Mouse (Mus musculus) T-helper 1 cell (primary cell): ENCODE data around the gene Pole4.
"Not testable (repeated sequence)": the region's sequence is repeated elsewhere in the genome, so short reads cannot be mapped to it uniquely, and the experiment has no call there.

Experiments
- in situ Hi-C: fragments of 300-600 bp; cut with MboI, MseI; formaldehyde crosslinking; loops from one replicate; pipeline ENCODE4 v1.15.1; 2025; ENCODE audit warnings: high pct_unique_total_duplicates

Pole4 gene

DNA sequence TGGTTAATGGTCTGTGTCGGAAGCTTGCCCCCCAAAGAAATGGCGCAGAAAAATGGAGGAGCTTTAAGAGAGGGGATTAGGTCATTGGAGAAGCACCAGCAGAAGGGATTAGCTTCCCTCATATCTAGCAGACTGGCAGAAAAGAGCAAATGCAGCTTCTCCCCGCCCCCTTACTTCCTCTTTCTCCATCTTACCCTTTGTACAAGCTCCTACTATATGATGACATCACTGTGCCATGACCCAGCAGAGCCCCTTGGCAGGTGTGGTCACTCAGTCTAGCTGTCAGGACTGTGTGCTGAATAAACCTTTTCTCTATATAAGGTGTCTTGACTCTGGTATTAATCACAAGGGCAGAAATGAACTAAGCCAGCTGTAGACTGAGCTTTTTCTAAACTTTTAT, 10.5 kb upstream of the Pole4 start:
- in situ Hi-C loops: no loop called here

DNA sequence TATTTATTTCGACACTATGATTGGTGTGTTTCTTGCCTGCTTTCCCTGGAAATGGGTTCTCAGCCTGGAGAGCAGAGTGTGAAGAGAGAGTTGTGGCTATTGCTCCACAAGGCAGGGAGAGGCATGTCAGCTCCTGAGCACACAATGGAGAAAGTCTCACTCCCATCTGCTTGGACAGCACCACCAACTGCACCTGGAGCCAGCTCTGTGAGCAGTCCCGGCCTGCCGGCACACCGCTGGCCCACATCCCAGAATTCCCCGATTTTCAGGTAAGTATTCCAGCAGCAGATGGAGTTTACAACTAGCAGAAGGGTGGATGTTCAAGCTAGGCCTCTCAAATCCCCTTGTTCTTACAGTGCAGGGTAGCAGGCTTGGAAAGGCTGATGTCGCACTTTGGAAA, 10.1 kb upstream of the Pole4 start:
- in situ Hi-C loops: no loop called here

DNA sequence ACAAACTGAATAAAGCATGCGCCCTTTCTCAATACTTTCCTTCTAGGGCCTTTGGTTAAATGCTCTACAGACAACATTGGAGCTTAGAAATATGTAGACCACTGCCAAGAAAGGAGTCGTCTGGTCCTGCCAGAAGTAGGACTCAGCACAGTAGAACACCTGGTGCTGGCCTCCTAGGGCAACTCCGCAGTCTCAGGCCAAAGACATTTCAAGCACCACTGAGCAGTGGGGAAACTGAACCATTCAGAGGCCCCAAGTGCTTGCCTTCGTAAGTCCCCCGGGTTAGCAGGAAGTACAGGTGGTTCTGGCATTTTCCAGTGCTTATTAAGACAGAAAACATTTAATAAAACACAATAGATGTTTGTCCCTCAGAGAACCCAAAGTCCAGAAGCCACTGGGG, 9.7 kb upstream of the Pole4 start:
- in situ Hi-C loops: loop anchor here (5.0 kb wide), 2 partner anchors 177 to 738 kb away; no protein-coding TSS in a partner anchor

- in situ Hi-C loops: loop anchor here (5.0 kb wide), 2 partner anchors 178 to 737 kb away; no protein-coding TSS in a partner anchor
Measured at GRCm38 (mm10) chr6:82714243-82714642, 9.1 kb upstream of the Pole4 start.

DNA sequence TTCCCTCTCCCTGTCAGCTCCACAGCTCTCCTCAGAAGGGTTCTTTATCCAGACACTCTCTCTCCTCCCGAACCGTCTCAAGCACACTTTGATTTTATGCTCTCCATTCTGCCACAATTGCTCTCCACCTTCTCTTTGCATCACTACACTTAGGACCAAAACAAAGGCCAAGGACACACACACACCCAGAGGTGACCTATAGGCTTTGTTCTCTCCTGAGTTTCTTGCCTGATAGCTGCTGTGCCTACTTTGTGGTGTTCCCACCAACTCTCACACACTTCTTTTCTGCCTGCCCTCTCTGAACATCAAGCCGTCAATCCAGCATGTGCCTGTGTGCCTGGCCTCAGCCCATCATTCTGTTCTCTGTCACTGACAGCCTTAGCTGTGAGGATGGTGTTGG, 2.6 kb upstream of the Pole4 start:
- in situ Hi-C loops: no loop called here

GRCm38 (mm10) chr6:82707241-82707640, 2.1 kb upstream of the Pole4 start:
- in situ Hi-C loops: no loop called here

DNA sequence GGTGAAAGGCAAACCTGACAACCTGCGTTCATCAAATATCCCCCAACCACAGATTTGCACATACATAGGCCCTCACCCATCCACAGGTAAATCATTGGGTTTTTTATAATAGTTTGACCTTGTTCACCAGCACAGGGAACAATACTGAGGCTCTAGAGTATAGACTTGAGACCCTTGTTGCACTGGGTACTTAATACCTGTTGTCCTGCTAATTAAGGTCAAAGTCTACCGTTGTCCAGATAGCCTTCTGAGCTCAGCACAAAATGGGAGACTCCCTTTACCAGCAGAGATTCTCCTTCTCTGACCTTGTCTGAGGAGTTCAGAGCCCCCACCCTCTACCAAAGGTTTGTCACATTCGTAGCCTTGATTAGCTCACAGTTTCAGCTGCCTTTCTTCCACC, 1.5 kb downstream of the Pole4 start:
- in situ Hi-C loops: no loop called here

- in situ Hi-C loops: no loop called here
Measured at GRCm38 (mm10) chr6:82702593-82703017, 2.6 kb downstream of the Pole4 start.

DNA sequence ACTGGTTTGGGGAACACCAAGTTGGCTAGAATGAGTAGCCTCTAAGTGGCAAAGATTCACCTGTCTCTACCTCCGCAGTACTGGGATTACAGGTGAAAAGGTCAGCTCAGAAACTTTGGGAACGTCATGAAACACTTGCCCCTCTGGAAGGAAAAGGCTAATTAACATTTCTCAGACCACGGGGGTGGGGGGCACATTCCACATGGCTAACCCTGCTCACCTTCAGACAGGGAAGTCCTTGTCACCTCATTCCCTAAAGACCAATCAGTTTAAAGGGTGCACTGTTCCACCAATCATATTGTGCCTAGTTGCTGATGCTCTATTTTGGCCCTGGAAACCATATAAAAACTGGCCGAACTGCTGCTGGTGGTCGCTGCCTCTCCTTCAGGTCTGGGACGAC, 3.9 kb downstream of the Pole4 start:
- in situ Hi-C loops: no loop called here

- in situ Hi-C loops: no loop called here
Measured at GRCm38 (mm10) chr6:82699831-82700230, 5.3 kb downstream of the Pole4 start.

GRCm38 (mm10) chr6:82696736-82697135, 8.4 kb downstream of the Pole4 start:
- in situ Hi-C loops: no loop called here

DNA sequence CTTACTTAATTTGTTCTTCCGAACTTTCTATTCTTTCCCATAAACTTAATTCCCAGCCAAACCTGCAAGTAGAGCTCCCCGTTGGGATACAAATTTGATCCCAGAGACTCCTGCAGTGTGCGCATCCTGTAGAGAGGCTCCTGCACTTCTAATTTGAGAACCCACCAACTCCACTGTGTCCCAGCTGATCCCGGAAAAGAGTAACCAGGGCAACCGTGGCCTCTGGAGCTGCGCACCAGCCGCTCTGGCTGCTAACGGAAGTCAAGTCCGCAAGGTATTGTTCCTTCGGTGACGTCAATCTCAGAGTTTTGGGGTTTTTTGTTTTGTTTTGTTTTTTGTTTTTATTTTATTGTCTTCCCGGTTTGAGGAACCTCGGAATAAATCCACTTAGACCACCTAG, 10.5 kb downstream of the Pole4 start:
- in situ Hi-C loops: loop anchor here (5.0 kb wide), 1 partner anchor 177 kb away; no protein-coding TSS in a partner anchor

DNA sequence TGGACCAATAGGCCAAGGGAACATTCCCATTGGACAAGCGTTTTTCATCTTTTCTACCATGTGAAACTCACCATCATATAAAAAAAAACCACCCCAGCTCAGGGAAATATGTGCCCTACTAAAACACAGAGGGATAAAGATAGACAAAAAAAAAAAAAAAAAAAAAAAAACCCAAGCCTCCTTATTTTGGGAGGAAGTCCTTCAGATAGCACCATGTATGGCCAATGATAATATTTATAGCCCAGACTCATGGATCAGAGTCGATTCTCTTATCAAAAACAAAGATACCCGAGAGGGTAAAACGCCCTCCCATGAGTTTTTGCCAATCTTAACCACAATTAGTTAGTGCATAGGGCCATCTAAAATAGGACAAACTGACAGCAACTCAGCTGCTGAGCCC, 15.7 kb downstream of the Pole4 start:
- in situ Hi-C loops: loop anchor here (5.0 kb wide), 1 partner anchor 277 kb away; no protein-coding TSS in a partner anchor

DNA sequence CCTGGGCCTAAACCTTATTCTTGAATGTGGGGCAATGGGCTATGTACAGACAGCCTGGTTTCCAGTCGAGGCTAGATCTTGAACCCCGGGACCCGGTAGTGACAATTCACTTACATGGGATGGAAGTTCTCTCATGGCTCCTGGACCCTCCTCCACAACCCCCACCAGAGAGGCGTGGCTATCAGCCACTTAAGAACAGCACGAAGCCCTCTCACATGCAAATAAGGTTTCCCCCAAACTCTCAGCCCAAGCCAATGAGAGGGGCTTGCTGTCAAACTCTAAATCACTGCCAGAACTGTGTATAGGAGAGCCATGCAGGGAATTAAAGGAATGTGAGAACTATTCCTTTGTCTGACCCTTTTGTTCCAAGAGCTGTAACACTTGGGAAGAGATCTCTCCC, 16.6 kb downstream of the Pole4 start:
- in situ Hi-C loops: loop anchor here (5.0 kb wide), 1 partner anchor 276 kb away; no protein-coding TSS in a partner anchor

DNA sequence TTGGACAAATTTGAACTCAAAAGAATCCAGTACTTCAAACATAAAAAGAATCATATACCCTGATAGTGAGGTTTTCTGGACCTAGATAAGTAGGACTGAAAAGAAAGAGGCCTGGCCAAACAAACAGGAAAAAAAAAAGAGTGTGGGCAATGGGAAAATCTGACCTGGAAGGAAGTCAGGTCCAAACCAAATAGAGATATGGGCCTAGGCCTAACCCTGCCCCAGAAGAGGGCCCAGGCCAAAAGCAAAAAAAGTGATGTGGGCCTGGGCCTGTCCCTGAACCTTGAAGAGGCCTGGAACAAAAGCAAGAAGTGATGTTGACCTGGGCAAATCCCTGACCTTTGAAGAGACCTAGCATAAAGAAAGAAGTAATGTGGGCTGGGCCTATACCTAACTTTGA, 21.0 kb downstream of the Pole4 start:
- in situ Hi-C loops: no loop called here

DNA sequence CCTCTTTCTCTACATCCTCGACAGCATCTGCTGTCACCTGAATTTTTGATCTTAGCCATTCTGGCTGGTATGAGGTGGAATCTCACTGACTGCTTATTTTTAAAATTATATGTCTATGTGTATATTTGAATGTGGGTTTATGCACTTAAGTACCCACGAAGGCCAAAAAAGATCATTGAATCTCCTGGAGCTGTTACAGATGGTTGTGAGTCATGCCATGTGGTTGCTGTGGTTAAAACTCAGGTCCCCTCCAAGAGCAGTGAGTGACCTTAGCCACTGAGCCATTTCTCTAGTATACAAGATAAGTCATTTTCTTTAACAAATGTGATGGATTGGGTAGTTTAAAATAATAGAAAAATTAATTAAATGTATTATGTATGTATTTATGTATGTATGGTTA, 25.9 kb downstream of the Pole4 start:
- in situ Hi-C loops: not testable (repeated sequence)

DNA sequence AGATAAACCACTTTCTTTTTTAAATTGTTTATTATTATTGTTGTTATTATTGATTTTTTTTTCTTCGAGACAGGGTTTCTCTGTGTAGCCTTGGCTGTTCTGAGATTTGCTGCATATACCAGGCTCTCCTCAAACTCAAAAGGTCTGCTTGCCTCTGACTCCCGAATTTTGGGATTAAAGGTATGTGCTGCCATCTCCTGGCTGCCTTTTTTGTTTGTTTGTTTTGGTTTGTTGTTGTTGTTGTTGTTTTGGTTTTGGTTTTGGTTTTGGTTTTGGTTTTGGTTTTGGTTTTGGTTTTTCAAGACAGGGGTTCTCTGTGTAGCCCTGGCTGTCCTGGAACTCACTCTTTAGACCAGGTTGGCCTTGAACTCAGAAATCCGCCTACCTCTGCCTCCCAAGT, 27.5 kb downstream of the Pole4 start:
- in situ Hi-C loops: not testable (repeated sequence)

DNA sequence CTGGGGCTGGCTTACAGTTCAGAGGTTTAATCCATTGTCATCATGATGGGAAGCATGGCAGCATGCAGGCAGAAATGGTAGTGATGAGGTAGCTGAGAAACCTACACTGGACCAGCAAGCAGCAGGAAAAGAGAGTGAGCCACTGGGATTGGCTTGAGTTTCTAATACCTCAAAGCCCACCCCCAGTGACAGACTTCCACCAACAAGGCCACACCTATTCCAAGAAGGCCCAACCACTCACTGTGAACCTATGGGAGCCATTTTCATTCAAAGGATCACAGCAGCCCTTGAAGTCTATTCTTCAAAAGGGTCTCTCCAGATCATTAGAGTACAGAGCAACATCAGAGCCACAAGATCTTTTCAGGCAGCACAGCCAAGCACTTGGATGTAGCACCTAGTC, 38.7 kb downstream of the Pole4 start:
- in situ Hi-C loops: no loop called here

GRCm38 (mm10) chr6:82653169-82653525, 52.0 kb downstream of the Pole4 start:
- in situ Hi-C loops: loop anchor here (5.0 kb wide), 1 partner anchor 686 kb away; the partner anchor contains the start of gene Mrpl19

- in situ Hi-C loops: loop anchor here (5.0 kb wide), 1 partner anchor 685 kb away; the partner anchor contains the start of gene Mrpl19
Measured at GRCm38 (mm10) chr6:82652521-82653168, 52.5 kb downstream of the Pole4 start.

DNA sequence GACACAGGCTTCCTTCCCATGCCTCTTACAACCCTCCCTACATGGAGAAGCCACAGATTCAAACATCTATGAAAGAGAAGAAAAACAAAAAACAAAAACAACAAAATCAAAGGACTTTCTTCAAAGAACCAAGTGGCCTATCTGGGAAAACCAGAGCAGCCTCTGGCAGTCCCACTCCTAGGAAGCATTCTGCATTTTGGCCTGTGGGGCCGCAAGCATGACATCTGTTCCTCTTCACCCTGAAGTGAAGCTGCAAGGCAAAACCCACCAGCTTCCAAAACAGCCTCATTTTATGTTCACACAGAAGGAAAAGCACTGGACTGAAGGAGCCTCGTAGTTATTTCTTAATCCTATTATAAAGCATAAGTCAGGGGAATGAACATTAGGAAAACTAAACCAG, 56.1 kb downstream of the Pole4 start:
- in situ Hi-C loops: no loop called here

DNA sequence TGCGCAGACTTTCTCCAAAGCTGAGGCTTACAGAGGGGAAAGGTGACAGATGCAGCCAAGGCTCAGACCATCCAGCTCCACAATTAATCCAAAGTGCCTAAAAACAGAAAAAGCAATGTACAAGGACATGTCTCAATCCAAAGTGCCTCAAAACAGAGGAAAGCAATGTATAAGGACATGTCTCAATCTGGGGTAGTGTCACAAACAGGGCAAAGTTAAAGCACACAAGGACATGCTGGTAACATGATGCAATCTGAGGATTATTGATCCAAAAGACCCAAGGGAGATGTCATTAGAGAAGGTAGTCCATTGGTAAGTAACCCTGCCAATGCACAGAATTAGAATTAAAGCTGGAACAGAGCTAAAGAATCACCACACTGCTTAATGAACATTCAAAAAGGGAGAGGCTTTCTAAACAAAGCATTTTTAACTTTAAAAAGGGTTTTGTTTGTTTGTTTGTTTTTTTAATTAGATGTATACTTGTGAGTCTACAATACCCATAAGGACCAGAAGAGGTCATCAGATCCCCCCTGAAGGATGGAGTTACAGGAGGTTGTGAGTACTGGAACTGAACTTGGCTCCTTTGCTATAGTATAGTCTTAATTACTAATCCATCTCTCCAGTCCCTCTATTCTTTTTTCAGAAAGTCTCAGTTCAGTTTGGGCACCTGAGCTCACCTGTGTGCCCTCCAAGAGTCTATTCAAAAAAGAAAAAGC, 57.1 kb downstream of the Pole4 start:
- in situ Hi-C loops: no loop called here

DNA sequence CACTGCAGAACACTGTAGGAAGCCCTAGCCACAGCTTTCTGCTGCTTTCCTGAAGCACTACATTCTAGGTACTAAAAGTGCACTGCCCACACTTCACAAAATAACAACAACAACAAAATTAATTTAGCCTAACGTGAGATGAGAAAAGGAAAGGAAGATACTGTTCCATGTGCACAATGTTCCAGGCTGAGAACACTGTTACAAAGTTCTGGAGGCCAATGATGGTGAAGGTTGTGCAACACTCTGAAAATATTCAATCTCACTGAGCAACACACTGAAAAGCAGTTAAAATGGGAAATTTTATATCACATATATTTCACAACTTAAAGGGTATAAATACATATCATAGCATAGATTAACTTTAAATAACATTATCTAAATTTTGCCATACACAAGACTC, 58.2 kb downstream of the Pole4 start:
- in situ Hi-C loops: no loop called here
